Mouse (Mus musculus): Measurements from ENCODE around the gene Wdr43. TPM values are rescaled to one million over a fixed set of nuclear protein-coding genes. Genes with fewer than 3 reads are reported as not detected.
A peak's percentile ranks its signal among the peaks of the same experiment; 100 is the strongest.

Gene Wdr43
- total RNA-seq, 2 experiments from 2014 or later, result 28.2 TPM

DNA sequence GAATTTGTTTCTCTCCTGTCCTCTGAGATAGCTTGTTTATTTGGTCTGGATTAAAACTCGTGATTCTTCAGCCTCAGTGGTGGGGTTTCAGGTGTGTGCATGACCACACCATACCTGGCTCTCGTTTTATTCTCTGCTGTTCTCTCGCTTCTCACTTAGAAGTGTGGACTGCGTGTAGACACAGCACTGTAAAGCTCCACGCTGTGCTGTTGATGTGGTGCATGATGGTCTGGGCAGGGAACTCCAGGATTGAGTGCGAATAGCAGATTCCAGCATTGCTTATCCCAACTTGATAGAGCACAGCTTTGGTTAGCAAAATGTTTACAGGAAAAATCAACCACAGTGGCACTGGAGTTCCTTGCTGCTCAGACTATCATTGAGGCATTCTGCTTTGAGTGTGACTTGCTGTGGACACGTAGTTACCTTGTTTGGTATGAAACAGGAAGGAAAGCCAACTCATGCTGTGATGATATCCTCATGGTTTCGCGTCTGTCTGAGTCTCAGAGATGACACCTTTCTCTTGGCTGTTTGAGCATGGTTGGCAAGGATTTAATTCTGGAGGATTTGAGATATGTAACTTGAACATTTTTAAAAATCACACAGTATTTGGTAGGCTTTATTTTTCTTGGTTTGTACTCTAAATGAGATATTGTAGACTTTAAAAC lies 24.9 kb downstream of the Wdr43 start:
- Histone ChIP-seq H3K27ac (no peak overlapping the region), H3K4me3 (no peak overlapping the region)
- DNase-seq (ENCODE audit: low spot score in 2 of 2), result peak in 1 of 2 experiments; percentile 13
- no peak for TF ChIP-seq CTCF (conservative IDR thresholded peaks at IDR 0.05)

DNA sequence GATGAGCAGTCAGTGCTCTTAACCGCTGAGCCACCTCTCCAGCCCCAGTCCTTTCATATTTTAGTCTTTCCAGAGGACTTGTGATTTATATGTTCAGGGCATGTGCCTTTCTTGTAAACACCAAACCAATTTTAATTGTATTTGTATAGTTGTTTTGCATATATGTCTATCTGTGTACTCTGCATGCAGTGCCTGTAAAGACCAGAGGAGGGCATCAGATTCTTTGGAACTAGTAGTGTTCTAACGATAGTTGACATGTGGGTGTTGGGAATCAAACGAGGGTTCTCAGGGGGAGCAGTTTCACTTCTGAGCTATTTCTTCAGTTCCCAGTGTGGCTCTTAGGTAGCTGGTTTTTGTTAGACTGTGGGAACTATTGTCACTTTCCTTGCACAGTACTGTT lies 26.5 kb downstream of the Wdr43 start:
- TF ChIP-seq CTCF (conservative IDR thresholded peaks at IDR 0.05), result peak; percentile 56
- no peak overlapping the region for H3K4me3 ChIP-seq
- H3K27ac ChIP-seq, result no peak overlapping the region
- no peak for DNase-seq (ENCODE audit: low spot score in 2 of 2)

DNA sequence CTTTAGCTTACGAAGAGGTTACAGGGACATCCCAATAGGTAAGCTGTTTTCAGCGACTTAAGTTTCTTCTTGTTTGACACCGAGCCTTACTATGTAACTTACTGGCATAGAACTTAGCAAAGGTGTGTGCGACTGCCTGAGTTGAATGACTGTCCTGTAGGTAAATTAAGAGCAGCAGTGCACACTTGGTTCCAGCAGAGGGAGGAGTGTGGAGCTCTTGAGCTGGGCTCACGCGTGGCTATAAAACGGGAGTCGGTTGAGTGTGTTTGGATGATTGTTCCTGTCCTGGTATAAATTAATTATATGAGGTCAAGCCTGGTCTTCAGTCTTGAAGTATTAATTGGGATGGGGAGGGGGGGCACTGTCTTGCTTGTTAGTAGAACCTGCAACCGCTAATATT lies 34.3 kb downstream of the Wdr43 start:
- Histone ChIP-seq H3K27ac (no peak overlapping the region), H3K4me3 (no peak overlapping the region)
- DNase-seq (ENCODE audit: low spot score in 2 of 2), result no peak
- peak; percentile 44 for TF ChIP-seq CTCF (conservative IDR thresholded peaks at IDR 0.05)

DNA sequence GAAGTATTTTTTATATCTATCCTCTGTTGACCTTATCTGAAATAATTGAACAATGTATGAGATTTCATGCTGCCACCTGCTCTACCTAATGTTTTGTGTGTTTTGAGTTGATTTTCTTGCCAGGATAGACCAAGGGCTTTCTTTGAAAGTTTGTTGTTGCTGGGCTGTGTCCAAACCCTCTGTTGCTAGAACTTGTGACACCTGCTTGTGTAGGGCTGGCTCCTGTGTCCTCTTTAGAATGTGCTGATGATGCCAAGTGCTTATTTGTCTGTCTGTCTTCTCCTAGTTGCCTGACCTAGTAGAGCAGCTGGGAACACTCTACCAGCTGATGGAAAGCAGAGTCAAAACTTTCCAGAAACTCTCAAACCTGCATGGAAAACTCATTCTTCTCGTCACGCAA lies 36.8 kb downstream of the Wdr43 start:
- no peak overlapping the region for H3K4me3 ChIP-seq
- DNase-seq (ENCODE audit: low spot score in 2 of 2), result no peak
- no peak for TF ChIP-seq CTCF (conservative IDR thresholded peaks at IDR 0.05)
- no peak overlapping the region for H3K27ac ChIP-seq

DNA sequence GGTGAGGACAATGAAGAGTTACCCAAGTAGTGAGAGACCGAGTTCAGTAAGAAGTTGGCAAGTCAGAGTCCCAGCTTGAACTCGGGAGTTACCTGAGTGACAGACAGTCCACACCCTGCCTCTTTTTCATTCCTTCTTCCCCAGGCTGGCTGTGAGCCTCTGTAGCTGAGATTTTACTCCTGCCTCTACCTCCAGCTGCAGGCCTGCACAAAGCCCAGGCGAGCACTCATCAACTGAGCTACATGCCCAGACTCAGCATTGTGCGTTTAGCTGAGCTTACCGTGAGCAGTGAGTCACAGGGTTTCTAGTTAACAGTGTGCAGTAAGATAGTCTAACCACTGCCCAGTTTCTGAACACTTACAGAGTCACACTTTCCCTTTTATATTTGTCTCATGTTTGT lies 37.2 kb downstream of the Wdr43 start:
- no peak for TF ChIP-seq CTCF (conservative IDR thresholded peaks at IDR 0.05)
- H3K4me3 ChIP-seq, result no peak overlapping the region
- no peak overlapping the region for H3K27ac ChIP-seq
- no peak for DNase-seq (ENCODE audit: low spot score in 2 of 2)

DNA sequence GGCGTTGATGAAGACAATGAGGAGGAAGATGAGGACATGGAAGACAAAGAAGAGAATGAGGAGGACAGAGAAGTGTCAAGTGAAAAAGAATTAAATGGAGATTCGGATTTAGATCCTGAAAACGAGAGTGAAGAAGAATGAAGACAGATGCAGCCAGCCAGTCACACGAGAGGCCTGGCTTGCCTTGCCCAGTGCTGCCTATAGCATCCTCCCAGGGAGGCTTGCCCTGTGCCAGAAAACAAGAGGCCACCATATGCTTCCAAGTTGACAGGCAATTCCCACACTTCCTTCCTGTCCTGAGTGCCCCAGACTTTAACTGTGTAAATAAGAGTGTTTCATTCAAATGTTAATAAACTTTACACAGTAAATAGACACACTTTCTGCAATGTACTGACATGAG lies 41.8 kb downstream of the Wdr43 start:
- Histone ChIP-seq H3K4me3 (no peak overlapping the region), H3K27ac (no peak overlapping the region)
- no peak for TF ChIP-seq CTCF (conservative IDR thresholded peaks at IDR 0.05)
- no peak for DNase-seq (ENCODE audit: low spot score in 2 of 2)

DNA sequence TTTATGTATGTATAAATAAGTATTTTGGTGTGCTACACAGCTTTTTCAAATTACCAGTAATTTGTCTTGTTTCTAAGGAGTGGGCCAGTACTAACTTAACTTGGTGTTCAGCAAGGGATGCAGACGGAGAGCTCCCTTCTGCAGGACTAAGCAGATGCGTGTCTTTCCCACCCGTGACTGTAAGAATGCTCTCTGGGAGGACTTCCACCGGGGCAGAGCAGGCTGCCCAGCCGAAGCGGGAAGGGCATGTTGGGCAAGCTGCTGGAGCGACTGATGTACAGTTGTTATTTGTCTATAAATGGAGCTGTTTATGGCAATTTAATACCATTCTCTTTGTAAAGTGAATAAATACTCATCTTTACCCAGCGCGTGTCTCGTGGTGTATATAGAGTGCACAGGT lies 43.0 kb downstream of the Wdr43 start:
- TF ChIP-seq CTCF (conservative IDR thresholded peaks at IDR 0.05), result no peak
- Histone ChIP-seq H3K4me3 (no peak overlapping the region), H3K27ac (no peak overlapping the region)
- DNase-seq (ENCODE audit: low spot score in 2 of 2), result no peak

DNA sequence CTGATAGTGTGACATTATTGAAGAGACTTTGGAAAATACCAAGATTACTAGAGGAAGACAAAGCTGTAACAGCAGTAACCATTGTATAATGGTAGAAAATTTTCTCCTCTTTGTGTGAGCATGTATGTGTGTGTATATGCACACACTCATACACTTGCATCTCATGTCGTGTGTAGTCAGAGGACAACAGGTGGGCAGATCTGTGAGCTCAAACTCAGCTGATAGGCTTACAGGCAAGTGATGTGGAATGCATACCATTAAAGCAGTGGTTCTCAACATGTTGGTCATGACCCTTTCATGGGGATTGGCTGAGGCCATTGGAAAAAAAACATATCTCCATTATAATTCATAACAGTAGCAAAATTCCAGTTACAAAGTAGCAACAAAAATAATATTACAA lies 44.7 kb downstream of the Wdr43 start:
- DNase-seq (ENCODE audit: low spot score in 2 of 2), result no peak
- Histone ChIP-seq H3K27ac (no peak overlapping the region), H3K4me3 (no peak overlapping the region)
- no peak for TF ChIP-seq CTCF (conservative IDR thresholded peaks at IDR 0.05)

DNA sequence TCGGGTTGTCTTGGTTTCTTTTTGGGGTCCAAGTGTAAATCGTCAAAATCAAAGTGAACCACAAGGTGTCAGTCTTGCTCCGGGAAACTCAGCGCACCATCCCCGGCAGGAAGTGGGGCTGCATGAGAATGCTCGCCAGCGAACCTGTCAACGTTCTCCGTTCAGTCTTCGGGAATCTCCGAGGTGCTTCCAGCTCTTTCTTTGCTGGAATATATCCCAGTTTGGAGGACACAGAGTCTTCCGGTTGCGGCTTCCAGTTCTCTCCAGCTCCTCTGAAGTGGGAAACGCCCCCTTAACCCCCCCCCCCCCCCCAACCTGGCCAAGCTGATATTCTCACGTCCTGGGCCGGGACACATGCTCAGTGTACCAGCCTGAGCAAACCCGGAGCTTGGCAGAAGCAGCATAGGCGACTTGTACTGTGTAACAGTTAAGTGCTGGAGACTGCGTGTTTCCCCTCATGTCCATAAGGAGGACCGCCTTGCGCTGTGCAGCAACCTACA lies 47.1 kb downstream of the Wdr43 start:
- H3K4me3 ChIP-seq, result peak overlapping the region; percentile 49
- peak; percentile 81 for TF ChIP-seq CTCF (conservative IDR thresholded peaks at IDR 0.05)
- no peak overlapping the region for H3K27ac ChIP-seq
- peak; percentile 62 to 82 for DNase-seq (ENCODE audit: low spot score in 2 of 2)

DNA sequence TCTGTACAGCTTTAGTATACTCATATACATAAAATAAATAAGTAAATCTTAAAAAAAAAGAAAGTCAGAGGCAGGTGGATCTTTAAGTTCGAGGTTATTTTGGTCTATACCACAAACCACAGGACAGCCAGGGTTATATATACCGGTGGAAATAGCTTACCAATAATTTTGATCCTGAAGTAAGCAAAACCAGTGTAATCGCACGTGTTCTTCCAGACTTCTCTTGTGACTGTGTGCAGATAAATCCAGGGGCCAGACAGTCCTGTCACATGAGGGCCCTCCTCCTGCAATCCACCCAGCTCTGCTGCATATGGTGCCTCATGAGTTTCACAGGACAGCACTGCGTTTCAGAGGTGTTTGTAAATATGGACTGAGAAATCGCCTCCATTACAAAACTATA lies 47.8 kb downstream of the Wdr43 start:
- no peak for TF ChIP-seq CTCF (conservative IDR thresholded peaks at IDR 0.05)
- no peak overlapping the region for H3K27ac ChIP-seq
- H3K4me3 ChIP-seq, result no peak overlapping the region
- DNase-seq (ENCODE audit: low spot score in 2 of 2), result no peak

DNA sequence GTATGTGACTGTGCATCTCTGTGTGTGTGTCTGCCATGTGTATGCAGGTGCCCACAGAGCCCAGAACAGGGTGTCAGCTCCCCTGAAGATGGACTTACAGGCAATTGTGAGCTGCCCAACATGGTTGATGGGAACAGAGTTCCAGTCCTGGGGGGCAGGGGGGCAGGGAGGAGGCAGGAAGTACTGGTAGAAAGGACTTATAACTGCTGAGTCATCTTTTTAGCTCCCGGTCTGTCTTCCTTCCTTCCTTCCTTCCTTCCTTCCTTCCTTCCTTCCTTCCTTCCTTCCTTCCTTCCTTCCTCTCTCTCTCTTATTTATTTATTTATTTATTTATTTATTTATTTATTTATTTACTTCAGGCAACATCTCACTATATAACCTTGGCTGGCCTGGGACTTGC lies 48.5 kb downstream of the Wdr43 start:
- Histone ChIP-seq H3K27ac (no peak overlapping the region), H3K4me3 (no peak overlapping the region)
- DNase-seq (ENCODE audit: low spot score in 2 of 2), result no peak
- TF ChIP-seq CTCF (conservative IDR thresholded peaks at IDR 0.05), result no peak

DNA sequence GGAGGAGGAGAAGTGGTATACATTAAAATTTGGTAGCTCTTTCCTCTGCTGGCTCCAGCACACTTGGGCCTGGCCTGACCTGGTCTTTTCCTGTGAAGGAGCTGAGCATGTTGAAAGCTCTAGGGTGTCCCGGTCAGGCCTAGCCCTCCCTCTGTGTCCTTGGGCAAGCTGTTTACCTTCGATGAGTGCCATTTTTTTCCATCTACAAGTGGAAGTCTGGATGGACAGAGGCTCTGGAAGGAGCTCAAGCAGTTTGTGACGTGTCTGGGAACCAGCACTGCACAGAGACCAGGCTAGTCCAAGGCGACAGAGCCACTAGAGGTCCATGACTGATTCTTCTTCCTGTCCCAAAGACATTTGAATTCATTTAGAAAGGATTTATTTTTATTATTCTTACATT lies 49.5 kb downstream of the Wdr43 start:
- no peak for DNase-seq (ENCODE audit: low spot score in 2 of 2)
- Histone ChIP-seq H3K27ac (no peak overlapping the region), H3K4me3 (no peak overlapping the region)
- TF ChIP-seq CTCF (conservative IDR thresholded peaks at IDR 0.05), result no peak

DNA sequence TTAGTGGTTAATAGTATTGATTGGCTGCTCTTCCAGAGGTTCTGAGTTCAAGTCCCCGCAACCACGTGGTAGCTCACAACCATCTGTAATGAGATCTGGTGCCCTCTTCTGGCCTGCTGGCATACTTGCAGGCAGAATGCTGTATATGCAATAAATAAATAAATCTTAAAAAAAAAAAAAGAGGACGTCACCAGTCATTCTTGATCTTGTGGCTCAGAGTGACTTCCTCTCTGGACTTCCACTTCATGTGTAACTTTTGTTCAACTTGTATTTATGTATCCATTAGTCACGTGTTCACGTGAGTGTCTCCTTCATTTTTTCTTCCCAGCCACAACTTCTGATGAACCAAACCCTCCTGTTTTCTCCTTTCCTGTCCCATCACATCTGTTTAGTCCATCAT lies 53.8 kb downstream of the Wdr43 start:
- Histone ChIP-seq H3K27ac (no peak overlapping the region), H3K4me3 (no peak overlapping the region)
- no peak for DNase-seq (ENCODE audit: low spot score in 2 of 2)
- TF ChIP-seq CTCF (conservative IDR thresholded peaks at IDR 0.05), result peak; percentile 37

DNA sequence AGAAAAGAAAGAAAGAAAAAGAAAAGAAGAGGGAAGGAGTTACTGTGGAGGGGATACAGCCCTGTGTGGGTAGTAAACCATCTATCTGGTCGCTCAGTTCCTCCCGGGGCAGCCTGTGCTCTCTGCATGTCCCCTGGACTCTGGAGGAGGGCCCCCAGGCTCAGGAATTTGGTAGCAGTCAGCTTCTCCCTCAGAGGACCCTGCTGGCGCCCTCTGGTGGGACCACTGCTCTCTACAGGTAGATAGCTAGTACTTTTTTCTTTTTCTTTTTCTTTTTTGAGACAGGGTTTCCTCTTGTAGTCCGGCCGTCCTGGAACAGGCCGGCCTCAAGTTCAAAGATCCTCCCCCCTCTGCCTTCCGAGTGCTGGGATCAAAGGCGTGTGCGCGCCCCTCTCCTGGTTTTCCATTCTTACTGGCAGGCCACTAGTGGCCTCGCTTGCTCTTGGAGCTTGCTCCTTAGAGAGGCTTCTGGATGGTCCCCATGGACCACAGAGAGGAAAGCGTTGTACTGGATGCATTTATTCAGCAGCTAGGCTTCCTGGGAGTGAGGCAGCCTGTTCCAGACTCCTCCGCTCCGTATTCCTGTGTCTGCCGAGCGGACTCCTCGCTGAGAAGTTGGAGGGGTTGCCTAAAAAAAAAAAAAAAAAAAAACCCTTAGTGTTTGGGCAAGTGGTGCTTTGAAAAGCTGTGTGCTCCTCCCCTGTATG lies 56.3 kb downstream of the Wdr43 start:
- Histone ChIP-seq H3K4me3 (no peak overlapping the region), H3K27ac (no peak overlapping the region)
- TF ChIP-seq CTCF (conservative IDR thresholded peaks at IDR 0.05), result peak; percentile 78
- DNase-seq (ENCODE audit: low spot score in 2 of 2), result peak in 1 of 2 experiments; percentile 41

Measured in layer of hippocampus, adult 2 months (tissue).